Mouse (Mus musculus): Measurements from ENCODE around the gene Rgs10.
A peak's percentile ranks its signal among the peaks of the same experiment; 100 is the strongest.
"Not testable (repeated sequence)": the region's sequence is repeated elsewhere in the genome, so short reads cannot be mapped to it uniquely, and the experiment has no call there.

The Rgs10 gene

DNA sequence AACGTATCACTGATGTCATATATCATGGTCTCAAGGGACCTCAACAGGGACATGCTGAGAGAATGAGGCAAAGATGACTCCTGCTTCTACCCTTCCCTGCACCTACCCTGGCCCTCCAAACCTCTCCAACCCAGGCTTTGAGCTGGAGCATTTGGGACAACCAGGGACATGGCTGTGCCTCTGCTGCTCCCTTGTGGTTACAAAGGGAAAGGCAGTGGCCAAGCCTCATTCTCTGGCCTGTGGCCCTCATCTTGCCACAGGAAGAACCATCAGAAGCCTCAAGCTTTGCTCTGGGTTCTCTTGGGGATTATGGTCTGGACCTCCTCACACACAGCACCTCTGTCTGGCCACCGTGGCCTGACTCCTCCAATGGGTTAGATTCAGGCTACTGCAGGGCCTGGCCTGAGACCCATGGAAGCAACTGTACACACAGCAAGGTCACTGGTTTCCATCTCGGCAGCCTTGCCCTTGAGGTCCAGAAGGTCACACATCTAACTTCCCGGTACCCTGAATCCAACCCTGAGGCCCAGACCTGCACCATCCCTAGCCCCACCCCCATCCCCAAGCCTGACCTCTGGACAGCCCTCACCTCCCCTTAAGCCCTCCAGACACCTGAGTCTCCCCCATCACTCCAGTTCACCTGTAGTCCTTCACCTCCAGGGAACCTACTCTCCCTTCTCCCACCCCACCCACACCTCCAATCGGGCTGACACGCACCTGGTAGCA, 73.5 kb downstream of the Rgs10 start:
- DNase-seq (ENCODE audit: low spot score), result peak; percentile 78

DNA sequence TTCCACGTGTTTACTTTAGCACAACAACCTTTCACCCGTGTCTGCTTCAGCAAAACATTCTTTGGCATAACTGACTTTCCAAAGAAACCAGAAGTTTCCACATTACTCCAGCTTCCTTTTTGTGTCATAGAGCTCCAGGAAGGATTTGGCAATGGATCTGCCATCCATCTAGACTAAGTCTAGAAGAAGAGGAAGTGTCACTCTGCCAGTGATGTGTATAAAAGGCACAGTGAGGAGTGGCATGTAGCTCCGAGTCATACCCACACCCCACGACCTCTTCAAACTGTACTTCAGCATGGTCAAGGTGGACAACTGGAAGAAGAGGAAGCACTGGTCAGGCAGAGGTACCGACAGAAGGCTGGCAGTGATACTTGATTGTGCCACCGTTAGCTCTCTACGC, 74.1 kb downstream of the Rgs10 start:
- no peak for DNase-seq (ENCODE audit: low spot score)

DNA sequence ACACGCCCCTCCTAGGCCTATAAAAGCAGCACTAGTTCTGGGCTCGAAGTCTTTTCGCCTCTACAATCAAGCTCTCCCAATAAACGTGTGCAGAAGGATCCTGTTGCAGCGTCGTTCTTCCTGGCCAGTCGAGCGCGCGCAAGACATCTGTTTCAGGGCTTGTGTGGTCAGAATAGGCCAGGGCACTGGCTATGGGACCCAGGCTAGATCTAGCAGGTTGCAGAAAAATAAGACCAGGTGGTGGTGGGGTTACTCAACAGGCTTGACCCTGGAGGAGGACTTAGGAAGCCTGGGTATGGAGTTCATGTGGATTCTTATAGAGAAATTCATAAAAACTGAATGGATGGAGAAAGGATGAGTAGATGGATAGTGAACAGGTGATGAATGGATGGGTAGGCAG, 75.9 kb downstream of the Rgs10 start:
- not testable (repeated sequence) for DNase-seq (ENCODE audit: low spot score)

DNA sequence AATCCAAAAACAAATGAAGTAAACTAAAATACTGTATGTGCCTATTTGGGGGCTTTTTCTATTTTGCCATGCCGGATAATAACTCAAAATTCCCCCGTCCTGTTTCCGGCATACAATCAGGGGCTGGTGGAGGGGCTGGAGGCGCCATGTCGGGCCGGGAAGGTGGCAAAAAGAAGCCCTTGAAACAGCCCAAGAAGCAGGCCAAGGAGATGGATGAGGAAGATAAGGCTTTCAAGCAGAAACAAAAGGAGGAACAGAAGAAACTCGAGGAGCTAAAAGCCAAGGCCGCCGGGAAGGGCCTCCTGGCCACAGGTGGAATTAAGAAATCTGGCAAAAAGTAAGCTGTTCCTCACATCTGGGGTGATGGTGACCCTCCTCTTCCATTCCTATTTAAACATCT, 78.2 kb downstream of the Rgs10 start:
- not testable (repeated sequence) for DNase-seq (ENCODE audit: low spot score)

DNA sequence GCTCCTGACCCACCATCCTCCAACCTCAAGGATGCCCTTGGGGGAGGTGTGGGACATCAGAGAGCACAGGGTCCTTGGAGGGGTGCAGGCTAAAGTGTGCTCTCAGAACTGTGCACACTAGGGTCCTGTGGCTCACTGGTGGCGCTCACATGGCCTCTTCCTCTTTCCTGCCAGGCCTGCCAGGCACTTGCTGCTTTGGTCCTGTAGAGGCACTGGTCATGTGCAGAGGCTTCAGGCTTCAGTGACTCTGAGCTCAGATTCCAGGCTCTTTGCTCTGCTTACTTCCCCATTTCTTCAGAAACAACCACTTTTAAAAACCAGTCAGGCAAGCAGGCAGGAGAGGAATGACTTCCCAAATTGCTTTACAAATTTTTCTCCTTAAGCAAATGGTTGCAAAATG, 85.7 kb downstream of the Rgs10 start:
- DNase-seq (ENCODE audit: low spot score), result peak; percentile 22

DNA sequence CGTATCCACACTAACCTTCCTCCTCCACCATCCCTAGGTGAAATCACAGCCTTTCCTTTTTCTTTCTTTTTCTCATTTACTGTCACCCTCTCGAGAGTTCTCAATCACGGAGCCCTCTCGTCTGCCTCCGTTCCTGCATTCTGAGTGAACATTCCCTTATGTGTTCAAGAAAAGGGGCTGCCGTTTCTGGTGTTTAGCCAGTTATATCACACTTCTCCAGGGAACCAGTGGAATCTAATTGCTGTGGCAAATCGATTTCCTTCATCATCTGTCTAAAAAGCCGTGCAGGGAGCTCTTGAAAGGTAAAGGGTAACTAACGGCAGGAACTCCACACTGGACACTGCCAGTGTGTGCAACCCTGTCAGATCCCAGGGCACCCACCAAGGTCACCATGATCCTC, 87.6 kb downstream of the Rgs10 start:
- no peak for DNase-seq (ENCODE audit: low spot score)

DNA sequence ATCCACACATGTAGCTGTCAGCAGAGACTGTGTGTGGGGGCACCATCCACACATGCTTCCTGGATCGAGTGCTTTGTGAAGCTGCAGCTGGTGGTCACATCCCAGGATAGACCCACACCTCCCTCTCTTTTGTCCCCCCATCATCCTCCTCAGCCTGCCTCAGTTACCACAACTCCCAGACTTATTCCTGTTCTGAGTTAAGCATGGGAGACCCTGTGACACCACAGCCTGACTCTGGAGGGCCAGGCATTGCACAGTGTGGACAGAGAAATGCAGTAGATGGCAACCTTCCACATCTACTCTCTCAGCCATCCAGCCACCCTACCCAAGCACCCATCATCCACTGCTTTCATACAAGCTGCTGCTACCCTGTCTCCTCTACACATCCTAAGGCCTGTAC, 93.6 kb downstream of the Rgs10 start:
- no peak for DNase-seq (ENCODE audit: low spot score)
